Mouse (Mus musculus) kidney, embryonic 15.5 days (tissue): Measurements from ENCODE around the gene Pld2. TPM values are rescaled to one million over a fixed set of nuclear protein-coding genes. Genes with fewer than 3 reads are reported as not detected.

ENCODE experiments used
- ATAC-seq: fragments of 200-750 bp; cut with Nextera tagmentation; replicated peaks from 2 replicates; pipeline ENCODE4 v1.8.0; 2017; ENCODE audit warnings: moderate TSS enrichment; ENCODE audit not compliant: low FRiP score
- H3K27ac ChIP-seq: fragments of 300-500 bp; sonication (generic); 2 replicates; pipeline ENCODE4 v1.5.1; 2015; ENCODE audit warnings: mild to moderate bottlenecking, inconsistent platforms
- H3K27me3 ChIP-seq: fragments of 300-500 bp; sonication (generic); 2 replicates; pipeline ENCODE4 v1.6.1; 2015; ENCODE audit warnings: inconsistent platforms
- H3K36me3 ChIP-seq: fragments of 300-500 bp; sonication (generic); 2 replicates; pipeline ENCODE4 v1.6.1; 2015; ENCODE audit warnings: inconsistent platforms
- H3K4me1 ChIP-seq: fragments of 300-500 bp; sonication (generic); 2 replicates; pipeline ENCODE4 v1.6.1; 2015; ENCODE audit warnings: inconsistent platforms
- H3K4me2 ChIP-seq: fragments of 300-500 bp; sonication (generic); 2 replicates; pipeline ENCODE4 v1.6.1; 2015; ENCODE audit warnings: moderate library complexity, mild to moderate bottlenecking, inconsistent platforms
- H3K4me3 ChIP-seq: fragments of 300-500 bp; sonication (generic); replicated peaks from 2 replicates; pipeline ENCODE4 v1.5.1; 2015; ENCODE audit warnings: mild to moderate bottlenecking, inconsistent platforms
- H3K9ac ChIP-seq: fragments of 300-500 bp; sonication (generic); 2 replicates; pipeline ENCODE4 v1.6.1; 2015; ENCODE audit warnings: mild to moderate bottlenecking, inconsistent platforms
- H3K9me3 ChIP-seq: fragments of 300-500 bp; sonication (generic); replicated peaks from 2 replicates; pipeline ENCODE4 v1.6.1; 2016; ENCODE audit warnings: inconsistent platforms
- WGBS: fragments of 180-500 bp; shearing (Covaris S2); methylation state at CpG from one replicate; pipeline ENCODE4 v1.1.7; 2015; ENCODE audit warnings: mixed read lengths; 5-methylcytosine and 5-hydroxymethylcytosine counted together
- polyA plus RNA-seq: library from polyadenylated mRNA; unstranded; fragments of >200 nt; fragmentation: Nextera tagmentation; extraction: Ambion mirVana; gene quantifications from 2 replicates; pipeline ENCODE4 v1.2.1, GENCODE M21; 2015

Gene Pld2
- polyA plus RNA-seq: 6.5 and 8.2 TPM in 2 replicates

DNA sequence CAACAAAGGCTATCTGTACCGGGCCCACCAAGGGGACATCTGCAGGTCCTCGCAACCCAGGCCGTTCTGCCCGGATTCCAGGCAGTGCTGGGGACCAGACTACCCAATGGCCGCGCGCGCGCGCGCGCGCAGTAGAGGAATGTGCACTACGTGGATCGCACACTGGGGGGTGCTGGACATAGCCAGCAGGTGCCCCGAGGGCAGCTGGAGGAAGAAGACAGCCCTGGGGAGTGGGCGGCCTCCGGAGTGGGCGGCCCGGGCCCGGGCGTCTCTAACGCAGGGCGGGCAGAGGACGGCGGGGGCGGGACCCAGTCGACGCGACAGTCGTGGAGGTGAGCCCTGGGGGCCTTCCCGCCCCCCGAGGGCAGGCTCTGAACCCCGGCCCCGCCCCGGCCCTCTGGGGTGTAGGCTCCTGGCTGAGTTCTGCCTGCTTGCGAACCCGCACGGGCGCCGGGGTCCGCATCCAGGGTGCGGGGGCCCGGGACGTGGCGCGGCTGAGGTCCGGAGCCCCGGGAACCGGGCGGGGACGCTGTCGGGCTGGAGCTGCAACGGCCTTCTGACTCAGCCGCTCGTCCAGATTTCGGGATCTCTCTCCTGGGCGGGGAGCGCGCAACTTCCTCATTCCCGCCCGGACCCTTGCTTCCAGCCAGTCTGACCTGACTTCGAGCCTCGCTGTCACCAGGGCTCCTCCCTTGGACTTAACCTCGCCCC, at the start of gene Pld2:
Gene Pld2, plus strand, starts transcription at position 188 of the 711 bp plus-strand sequence.
- H3K36me3 ChIP-seq: no peaks in the 10 kb centered on the region
- H3K4me2 ChIP-seq: peak within 1 kb of the TSS; percentile 94
- H3K4me1 ChIP-seq: peaks cover 12% of the 10 kb centered on the region; the same call in 1 of the 2 replicates
- no peaks in the 10 kb centered on the region for H3K9me3 ChIP-seq
- under 1% methylated on average over 65 of the region's 65 CpGs for WGBS
- H3K27me3 ChIP-seq: peaks cover 3% of the 10 kb centered on the region; the same call in 1 of the 2 replicates
- peak; percentile 94 for ATAC-seq
- H3K9ac ChIP-seq: peak within 1 kb of the TSS; percentile 70
- H3K4me3 ChIP-seq: peak within 1 kb of the TSS; percentile 72
- peak within 1 kb of the TSS; percentile 60; the same call in 1 of the 2 replicates for H3K27ac ChIP-seq

DNA sequence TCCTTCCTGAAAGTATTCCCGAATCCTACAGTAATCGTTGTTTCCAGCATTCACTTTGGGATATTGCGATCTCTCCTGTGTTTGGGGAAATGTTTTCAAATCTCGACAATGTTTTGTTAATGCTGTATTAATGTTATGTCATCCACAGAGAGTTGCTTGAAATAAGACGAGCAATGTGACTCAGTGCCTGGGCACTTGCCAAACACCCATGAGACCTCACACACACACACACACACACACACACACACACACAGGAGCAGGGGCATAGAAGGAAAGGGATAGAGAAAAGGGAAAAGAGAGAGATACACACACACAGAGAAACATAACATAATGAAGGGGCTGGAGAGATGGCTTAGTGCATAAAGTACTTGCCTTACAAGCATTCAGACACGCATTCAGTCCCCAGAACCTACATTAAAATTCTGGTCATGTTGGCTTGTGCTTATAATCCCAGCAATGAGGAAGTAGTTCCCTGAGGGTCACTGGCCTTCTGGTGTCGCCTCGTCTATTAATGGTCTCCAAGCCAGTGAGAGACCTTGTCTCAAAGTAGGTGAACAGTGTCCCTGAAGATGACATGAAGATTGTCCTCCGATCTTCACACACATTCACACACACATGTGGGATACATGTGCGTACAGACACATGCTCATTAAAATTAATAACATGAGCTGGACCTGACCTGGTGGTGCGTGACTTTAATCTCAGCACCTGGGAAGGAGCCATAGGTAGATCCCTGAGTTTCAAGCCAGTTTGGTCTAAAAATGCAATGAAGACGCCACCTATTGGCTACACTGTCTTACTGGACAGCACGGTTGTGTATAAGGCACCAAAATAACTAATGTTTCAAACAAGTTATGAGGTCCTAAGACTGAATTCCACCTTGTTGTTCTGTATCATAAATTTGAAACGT, 40.0 kb upstream of the Pld2 start:
- Histone ChIP-seq H3K4me2 (no peak overlapping the region), H3K27ac (no peak overlapping the region), H3K9me3 (no peaks in the 10 kb centered on the region), H3K27me3 (peaks cover under 1% of the 10 kb centered on the region; the same call in 1 of the 2 replicates), H3K9ac (no peak overlapping the region), H3K36me3 (no peaks in the 10 kb centered on the region), H3K4me3 (no peak overlapping the region), H3K4me1 (no peaks in the 10 kb centered on the region)
- WGBS: 69% methylated on average over 14 of the region's 14 CpGs
- ATAC-seq: no peak

DNA sequence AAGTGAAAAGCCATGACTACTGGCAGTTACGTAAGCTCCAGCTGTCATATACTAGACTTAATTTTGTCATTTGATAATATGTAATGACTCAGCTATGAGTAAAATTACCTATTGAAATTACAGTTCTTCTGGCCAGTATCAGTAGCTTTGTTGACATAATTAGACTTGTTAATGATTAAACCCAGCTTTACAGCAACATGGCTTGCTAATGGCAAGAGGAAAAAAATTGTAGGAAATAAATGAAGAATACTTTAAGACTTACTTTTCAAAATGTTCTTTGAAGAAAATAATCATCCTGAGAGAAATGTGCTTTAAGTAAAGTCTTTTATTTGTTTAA, 39.4 kb upstream of the Pld2 start:
- WGBS: 74% methylated on average over 1 of the region's 1 CpGs
- H3K27ac ChIP-seq: no peak overlapping the region
- ATAC-seq: no peak
- H3K36me3 ChIP-seq: no peaks in the 10 kb centered on the region
- no peaks in the 10 kb centered on the region for H3K4me1 ChIP-seq
- peaks cover 7% of the 10 kb centered on the region; the same call in 1 of the 2 replicates for H3K27me3 ChIP-seq
- H3K4me2 ChIP-seq: no peak overlapping the region
- no peak overlapping the region for H3K4me3 ChIP-seq
- H3K9me3 ChIP-seq: no peaks in the 10 kb centered on the region
- H3K9ac ChIP-seq: no peak overlapping the region

DNA sequence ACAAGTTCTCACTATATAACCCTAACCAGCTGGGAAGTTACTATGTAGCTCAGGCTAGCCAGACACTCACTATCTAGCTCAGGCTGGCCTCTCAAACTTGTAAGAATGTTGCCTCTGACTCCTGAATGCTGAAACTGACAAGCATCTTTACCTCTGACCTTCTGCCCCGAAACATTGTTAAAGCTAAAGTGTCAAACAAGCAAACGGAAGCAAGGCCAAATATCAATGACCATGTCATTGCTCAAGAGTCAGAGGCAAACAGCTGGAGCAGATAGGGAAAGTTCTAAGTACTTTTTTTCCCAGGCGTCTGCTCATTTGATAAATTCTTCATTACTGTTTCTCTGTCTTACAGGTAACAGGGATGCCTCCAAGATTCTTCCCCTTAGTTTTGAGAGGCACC, 37.8 kb upstream of the Pld2 start:
- 74% methylated on average over 3 of the region's 3 CpGs for WGBS

DNA sequence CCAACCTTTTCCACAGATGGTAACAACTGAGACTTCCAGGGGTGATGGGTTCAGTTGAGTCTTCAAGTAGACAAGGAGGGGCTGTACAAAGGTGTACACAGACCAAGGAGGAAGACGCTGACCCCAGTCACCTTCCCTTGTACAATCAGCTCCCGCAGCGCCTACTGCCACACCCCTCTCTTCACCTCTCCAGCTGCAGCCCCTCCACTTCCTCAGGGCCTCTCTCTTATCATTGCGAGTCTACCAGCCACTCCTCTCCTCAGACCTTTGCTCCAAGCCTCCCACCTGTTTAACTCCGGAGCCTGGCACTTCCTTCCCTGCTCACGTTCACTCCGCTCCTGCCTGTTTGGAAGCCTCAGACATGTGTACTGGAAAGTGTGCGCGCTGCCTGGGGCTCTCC, 34.9 kb upstream of the Pld2 start, which contains the start of gene Tm4sf5:
Gene Tm4sf5, plus strand, starts transcription at position 275 of the 400 bp plus-strand sequence.
- 72% methylated on average over 9 of the region's 9 CpGs for WGBS
- Histone ChIP-seq H3K36me3 (no peaks in the 10 kb centered on the region), H3K4me2 (no peak within 1 kb of the TSS), H3K4me3 (no peak within 1 kb of the TSS), H3K27ac (no peak within 1 kb of the TSS), H3K9ac (no peak within 1 kb of the TSS), H3K4me1 (peaks cover 7% of the 10 kb centered on the region), H3K27me3 (peaks cover 22% of the 10 kb centered on the region), H3K9me3 (no peaks in the 10 kb centered on the region)
- no peak for ATAC-seq

More for the DNA sequence above, 37.8 kb upstream of the Pld2 start:
- no peak for ATAC-seq
- no peak overlapping the region for H3K27ac ChIP-seq
- H3K4me1 ChIP-seq: 0 out of 2 replicates have a peak, but pooled peaks cover 2% of the 10 kb centered on the region
- peaks cover 7% of the 10 kb centered on the region; the same call in 1 of the 2 replicates for H3K27me3 ChIP-seq
- H3K9ac ChIP-seq: no peak overlapping the region
- no peaks in the 10 kb centered on the region for H3K36me3 ChIP-seq
- no peak overlapping the region for H3K4me3 ChIP-seq
- H3K4me2 ChIP-seq: no peak overlapping the region
- no peaks in the 10 kb centered on the region for H3K9me3 ChIP-seq

DNA sequence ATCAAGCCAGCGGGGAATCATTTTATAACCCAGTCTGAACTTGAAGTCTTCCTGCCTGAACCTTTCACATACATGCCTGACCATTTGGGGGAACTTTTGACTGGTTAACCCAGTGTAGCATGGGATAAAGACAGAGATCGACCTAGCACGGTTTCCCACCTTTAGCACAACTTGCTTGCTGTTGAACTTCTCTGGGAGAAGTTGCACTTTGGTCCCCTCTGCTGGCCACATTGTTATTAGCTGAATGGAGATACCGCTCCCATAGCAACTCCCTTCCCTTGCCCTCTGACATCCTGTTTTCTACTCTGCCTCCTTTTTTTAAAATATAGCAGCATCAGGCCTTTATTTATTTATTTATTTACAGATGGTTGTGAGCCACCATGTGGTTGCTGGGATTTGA, 33.5 kb upstream of the Pld2 start:
- no peak overlapping the region for H3K4me3 ChIP-seq
- no peak overlapping the region for H3K4me2 ChIP-seq
- H3K9me3 ChIP-seq: no peaks in the 10 kb centered on the region
- H3K4me1 ChIP-seq: peaks cover 16% of the 10 kb centered on the region
- no peak overlapping the region for H3K9ac ChIP-seq
- no peak overlapping the region for H3K27ac ChIP-seq
- WGBS: 26% methylated on average over 4 of the region's 4 CpGs
- no peaks in the 10 kb centered on the region for H3K36me3 ChIP-seq
- ATAC-seq: no peak
- H3K27me3 ChIP-seq: peaks cover 27% of the 10 kb centered on the region

DNA sequence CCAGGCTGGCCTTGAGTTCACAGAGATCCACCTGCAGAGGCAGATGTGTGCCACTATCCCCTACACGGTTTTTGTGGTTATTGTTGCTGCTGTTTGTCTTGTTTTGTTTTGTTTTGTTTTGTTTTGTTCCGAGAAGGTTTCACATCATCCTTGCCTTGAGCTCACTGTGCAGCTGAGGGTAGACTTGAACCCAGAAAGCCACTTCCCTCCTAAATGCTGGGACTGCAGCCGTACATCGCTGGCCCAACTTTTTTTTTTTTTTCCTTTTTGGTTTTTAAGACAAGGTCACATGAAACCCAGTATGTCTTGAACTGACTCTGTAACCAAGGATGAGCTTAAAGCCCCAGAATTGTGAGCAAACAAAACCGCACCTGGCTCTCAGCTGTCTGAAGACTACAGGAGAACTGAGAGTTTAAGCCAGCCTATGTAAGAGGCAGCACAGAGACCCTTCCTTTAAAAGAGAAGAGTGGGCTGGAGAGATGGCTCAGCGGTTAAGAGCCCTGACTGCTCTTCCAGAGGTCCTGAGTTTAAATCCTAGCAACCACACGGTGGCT, 32.8 kb upstream of the Pld2 start:
- 68% methylated on average over 7 of the region's 7 CpGs for WGBS
- no peaks in the 10 kb centered on the region for H3K36me3 ChIP-seq

DNA sequence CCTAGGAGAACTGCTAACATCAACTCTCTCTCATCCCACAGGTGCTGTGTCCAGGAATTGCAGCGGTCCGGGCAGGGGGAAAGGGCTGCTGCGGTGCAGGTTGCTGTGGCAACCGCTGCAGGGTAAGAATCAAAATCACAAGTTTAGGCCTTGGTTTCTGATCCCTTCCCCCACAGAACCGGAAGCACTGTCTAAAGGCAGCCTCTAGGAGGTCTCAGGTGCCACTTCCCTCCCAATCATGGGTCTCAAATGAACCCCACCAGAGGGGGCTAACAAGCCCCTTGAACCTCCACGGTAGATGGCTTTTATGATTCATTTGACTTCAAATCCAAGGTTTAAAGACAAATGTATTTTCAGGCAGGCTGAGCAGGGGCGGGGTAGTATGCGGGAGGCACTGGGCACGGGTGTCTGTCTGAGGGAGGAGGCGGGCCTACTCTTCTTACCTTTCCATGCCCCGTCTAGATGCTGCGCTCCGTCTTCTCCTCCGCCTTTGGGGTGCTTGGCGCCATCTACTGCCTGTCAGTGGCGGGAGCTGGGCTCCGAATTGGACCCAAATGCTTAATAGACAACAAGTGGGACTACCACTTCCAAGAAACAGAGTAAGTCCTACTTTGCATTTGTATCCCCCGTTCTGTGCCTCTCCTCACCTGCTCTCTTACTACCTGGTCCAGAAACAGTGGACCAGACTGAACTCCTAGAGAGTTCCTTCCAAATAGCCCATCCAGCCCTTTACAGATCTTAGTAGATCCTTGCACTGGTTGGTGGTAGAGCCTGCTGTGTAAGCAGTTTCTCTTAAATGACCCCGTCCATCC, 29.9 kb upstream of the Pld2 start:
- no peak overlapping the region for H3K27ac ChIP-seq
- peak overlapping the region; percentile 51 for H3K4me2 ChIP-seq
- 11% methylated on average over 19 of the region's 19 CpGs for WGBS
- H3K27me3 ChIP-seq: peaks cover 25% of the 10 kb centered on the region
- ATAC-seq: no peak; the same call in 1 of the 2 replicates
- no peak overlapping the region for H3K9ac ChIP-seq
- H3K9me3 ChIP-seq: no peaks in the 10 kb centered on the region
- H3K4me1 ChIP-seq: peaks cover 21% of the 10 kb centered on the region
- H3K36me3 ChIP-seq: no peaks in the 10 kb centered on the region
- 0 out of 2 replicates have a peak overlapping the region, but pooled peaks have one; percentile 14 for H3K4me3 ChIP-seq

More for the DNA sequence above, 32.8 kb upstream of the Pld2 start:
- no peak overlapping the region for H3K27ac ChIP-seq
- H3K9me3 ChIP-seq: no peaks in the 10 kb centered on the region
- peaks cover 16% of the 10 kb centered on the region for H3K4me1 ChIP-seq
- H3K9ac ChIP-seq: no peak overlapping the region
- H3K4me2 ChIP-seq: no peak overlapping the region
- ATAC-seq: no peak
- peaks cover 27% of the 10 kb centered on the region for H3K27me3 ChIP-seq
- no peak overlapping the region for H3K4me3 ChIP-seq

DNA sequence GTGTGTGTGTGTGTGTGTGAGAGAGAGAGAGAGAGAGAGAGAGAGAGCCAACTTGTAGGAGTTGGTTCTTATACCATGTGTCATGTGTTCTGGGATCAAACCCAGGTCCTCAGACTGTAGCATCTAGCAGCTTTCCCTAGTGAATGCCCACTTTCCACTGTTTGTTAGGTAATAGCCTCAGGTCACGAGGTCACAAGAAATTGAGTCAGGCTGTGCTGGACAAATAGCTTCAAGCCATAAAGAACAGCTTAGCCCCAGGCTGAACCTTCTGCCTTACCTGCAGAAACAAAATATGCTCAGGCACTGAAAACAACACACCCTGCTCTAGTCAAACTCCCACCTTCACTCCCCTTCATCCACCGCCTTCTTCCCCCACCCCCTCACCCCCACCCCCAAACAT, 28.6 kb upstream of the Pld2 start:
- Histone ChIP-seq H3K36me3 (no peaks in the 10 kb centered on the region), H3K9me3 (no peaks in the 10 kb centered on the region), H3K27ac (no peak overlapping the region), H3K4me2 (no peak overlapping the region), H3K4me3 (no peak overlapping the region), H3K9ac (no peak overlapping the region), H3K4me1 (peaks cover 20% of the 10 kb centered on the region), H3K27me3 (peaks cover 19% of the 10 kb centered on the region)
- no peak for ATAC-seq
- WGBS: 52% methylated on average over 2 of the region's 2 CpGs

DNA sequence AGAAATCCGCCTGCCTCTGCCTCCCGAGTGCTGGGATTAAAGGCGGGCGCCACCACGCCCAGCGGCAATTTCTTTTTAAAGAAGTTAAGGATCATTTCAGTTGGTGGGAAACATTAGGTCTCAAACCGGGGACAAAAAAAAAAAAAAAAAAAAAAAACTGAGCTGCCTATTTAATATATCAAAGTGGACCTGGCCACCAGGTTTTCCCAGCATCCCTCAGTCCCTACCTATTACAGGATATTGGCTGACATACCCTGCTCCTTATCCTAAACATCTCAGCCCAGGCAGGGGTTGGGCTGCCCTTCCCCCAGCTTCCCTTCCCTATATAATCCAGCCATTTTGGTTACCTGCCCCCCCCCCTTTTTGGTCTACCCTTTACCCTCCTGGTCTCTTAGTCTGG, 28.0 kb upstream of the Pld2 start:
- no peak for ATAC-seq
- Histone ChIP-seq H3K4me1 (peaks cover 19% of the 10 kb centered on the region), H3K9ac (no peak overlapping the region), H3K36me3 (no peaks in the 10 kb centered on the region), H3K4me3 (no peak overlapping the region), H3K9me3 (no peaks in the 10 kb centered on the region), H3K4me2 (no peak overlapping the region), H3K27me3 (peaks cover 19% of the 10 kb centered on the region), H3K27ac (no peak overlapping the region)
- 88% methylated on average over 7 of the region's 7 CpGs for WGBS

DNA sequence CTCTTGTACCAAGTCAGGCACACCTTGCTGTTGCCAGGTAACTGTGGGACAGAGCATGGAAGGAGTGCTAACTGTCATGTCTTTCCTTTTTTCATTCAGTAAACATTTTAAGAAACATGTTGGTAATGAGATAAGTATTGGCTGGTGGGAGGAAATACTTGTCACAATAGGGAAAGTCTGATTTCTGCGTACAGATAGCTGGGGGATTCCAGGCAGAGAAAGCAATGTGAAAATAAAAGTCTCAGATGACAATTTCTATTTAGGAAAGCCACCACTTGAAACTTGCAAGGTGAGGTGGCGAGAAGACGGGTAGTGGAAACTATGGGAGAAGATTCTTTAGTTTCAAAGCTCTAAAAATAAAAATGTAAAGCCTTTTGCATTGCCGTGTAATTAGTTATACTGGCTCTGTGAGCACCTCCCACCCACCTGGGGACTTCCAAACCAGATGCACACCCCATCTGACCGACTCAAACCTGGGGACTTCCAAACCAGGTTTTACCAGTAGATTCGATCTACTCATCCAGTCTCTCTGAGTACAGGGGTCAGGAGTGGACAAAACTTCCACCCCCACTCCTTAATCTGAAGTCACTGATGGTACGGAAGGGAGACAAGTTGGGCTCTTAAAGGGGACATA, 27.0 kb upstream of the Pld2 start:
- WGBS: 76% methylated on average over 7 of the region's 7 CpGs

More for the DNA sequence above, 27.0 kb upstream of the Pld2 start:
- no peaks in the 10 kb centered on the region for H3K9me3 ChIP-seq
- H3K4me3 ChIP-seq: no peak overlapping the region
- no peak for ATAC-seq
- H3K27ac ChIP-seq: no peak overlapping the region
- no peaks in the 10 kb centered on the region for H3K36me3 ChIP-seq
- no peak overlapping the region for H3K4me2 ChIP-seq
- no peak overlapping the region for H3K9ac ChIP-seq
- peaks cover 19% of the 10 kb centered on the region for H3K27me3 ChIP-seq
- peaks cover 19% of the 10 kb centered on the region for H3K4me1 ChIP-seq
